Mouse (Mus musculus): ENCODE data around the gene F10. TPM values are rescaled to one million over a fixed set of nuclear protein-coding genes. Genes with fewer than 3 reads are reported as not detected.

F10 gene
- polyA plus RNA-seq, 1 experiment: not detected

DNA sequence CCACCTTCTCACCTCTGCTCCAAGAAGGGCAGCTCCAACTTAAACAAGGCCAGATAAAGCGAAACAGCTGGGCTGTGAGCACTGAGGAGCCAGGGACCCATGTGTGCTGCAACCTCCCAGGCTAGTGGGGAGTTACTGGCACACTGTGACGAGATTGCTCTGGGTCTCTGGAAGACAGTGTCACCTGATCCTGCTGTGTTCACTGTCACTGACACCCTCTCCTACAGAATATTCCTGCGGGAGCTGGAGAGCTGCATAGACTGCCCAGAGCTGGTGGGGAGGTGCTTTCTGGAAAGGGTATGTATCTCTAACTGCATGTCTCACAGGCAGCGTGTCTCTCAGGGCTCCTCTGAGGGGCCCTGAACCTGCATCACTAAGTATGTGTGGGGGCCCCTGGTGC, 29.6 kb upstream of the F10 start:
- Histone ChIP-seq H3K4me1 (ENCODE audit: control insufficient read depth, insufficient read depth, low read length) (0 out of 2 replicates have a peak, but pooled peaks cover 3% of the 10 kb centered on the region), H3K4me3 (ENCODE audit: insufficient read depth, low read depth, low read length) (no peak overlapping the region), H3K27ac (ENCODE audit: insufficient read depth, low read depth, low read length) (no peak overlapping the region)
- 68% methylated on average over 4 of the region's 4 CpGs for WGBS
- no peak for TF ChIP-seq POLR2A (IDR thresholded peaks at IDR 0.05; ENCODE audit: insufficient read depth, low read depth, low read length)
- TF ChIP-seq CTCF (IDR thresholded peaks at IDR 0.05; ENCODE audit: insufficient read depth, low read depth, low read length): no peak

DNA sequence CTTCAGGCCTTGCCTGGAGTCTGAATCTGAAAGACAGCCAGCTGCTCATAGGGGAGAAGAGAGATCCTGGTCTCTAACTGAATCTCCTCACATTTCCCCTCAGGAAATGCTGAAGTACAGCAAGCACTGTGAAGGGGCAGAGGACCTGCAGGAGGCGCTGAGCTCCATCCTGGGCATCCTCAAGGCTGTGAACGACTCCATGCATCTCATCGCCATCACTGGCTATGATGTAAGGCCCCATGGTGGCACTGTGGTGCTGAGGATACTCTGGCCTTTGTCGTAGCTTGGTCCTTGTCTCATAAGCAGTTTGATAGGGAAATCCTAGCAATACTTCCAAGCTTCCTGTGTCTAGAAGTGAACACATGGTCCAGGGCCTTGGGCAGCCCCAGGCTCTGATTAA, 26.8 kb upstream of the F10 start:
- WGBS: 62% methylated on average over 4 of the region's 4 CpGs
- Histone ChIP-seq H3K27ac (ENCODE audit: insufficient read depth, low read depth, low read length) (no peak overlapping the region), H3K4me3 (ENCODE audit: insufficient read depth, low read depth, low read length) (no peak overlapping the region), H3K4me1 (ENCODE audit: control insufficient read depth, insufficient read depth, low read length) (0 out of 2 replicates have a peak, but pooled peaks cover 3% of the 10 kb centered on the region)
- no peak for TF ChIP-seq POLR2A (IDR thresholded peaks at IDR 0.05; ENCODE audit: insufficient read depth, low read depth, low read length)
- TF ChIP-seq CTCF (IDR thresholded peaks at IDR 0.05; ENCODE audit: insufficient read depth, low read depth, low read length): no peak

DNA sequence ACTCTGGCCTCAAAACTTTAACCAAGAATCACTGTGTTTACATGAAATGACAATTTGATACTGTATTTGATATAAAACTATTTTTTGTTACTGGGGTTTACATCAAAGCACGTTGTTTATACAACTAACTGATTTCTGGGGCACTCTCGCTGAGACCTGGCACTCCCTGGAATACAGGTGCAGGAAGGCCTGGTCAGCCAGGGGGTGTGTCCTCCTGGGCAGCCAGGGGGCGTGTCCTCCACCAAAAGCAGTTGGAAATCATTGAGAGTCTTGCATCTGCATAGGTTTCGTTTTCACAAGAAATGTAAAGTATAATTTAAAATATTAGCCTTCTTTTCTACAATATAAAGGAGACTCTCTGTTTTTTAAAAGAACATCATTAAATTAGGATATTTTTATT, 17.5 kb upstream of the F10 start:
- peaks cover 5% of the 10 kb centered on the region for H3K4me1 ChIP-seq (ENCODE audit: control insufficient read depth, insufficient read depth, low read length)
- no peak for TF ChIP-seq CTCF (IDR thresholded peaks at IDR 0.05; ENCODE audit: insufficient read depth, low read depth, low read length)
- no peak for TF ChIP-seq POLR2A (IDR thresholded peaks at IDR 0.05; ENCODE audit: insufficient read depth, low read depth, low read length)
- no peak overlapping the region for H3K27ac ChIP-seq (ENCODE audit: insufficient read depth, low read depth, low read length)
- no peak overlapping the region for H3K4me3 ChIP-seq (ENCODE audit: insufficient read depth, low read depth, low read length)
- 64% methylated on average over 4 of the region's 4 CpGs for WGBS

GRCm38 (mm10) chr8:13021830-13022229, 15.3 kb upstream of the F10 start:
- 42% methylated on average over 8 of the region's 8 CpGs for WGBS
- Histone ChIP-seq H3K4me3 (ENCODE audit: insufficient read depth, low read depth, low read length) (no peak overlapping the region), H3K27ac (ENCODE audit: insufficient read depth, low read depth, low read length) (peak overlapping the region; percentile 15; the same call in 1 of the 2 replicates)

GRCm38 (mm10) chr8:13025487-13026224, 11.5 kb upstream of the F10 start, which contains the start of gene F7:
Gene F7, plus strand, starts transcription at chr8:13026034.
- H3K4me1 ChIP-seq (ENCODE audit: control insufficient read depth, insufficient read depth, low read length): peaks cover 18% of the 10 kb centered on the region
- no peak for TF ChIP-seq POLR2A (IDR thresholded peaks at IDR 0.05; ENCODE audit: insufficient read depth, low read depth, low read length)
- TF ChIP-seq CTCF (IDR thresholded peaks at IDR 0.05; ENCODE audit: insufficient read depth, low read depth, low read length): no peak
- WGBS: 74% methylated on average over 10 of the region's 10 CpGs
- no peak within 1 kb of the TSS for H3K27ac ChIP-seq (ENCODE audit: insufficient read depth, low read depth, low read length)
- no peak within 1 kb of the TSS for H3K4me3 ChIP-seq (ENCODE audit: insufficient read depth, low read depth, low read length)

More at GRCm38 (mm10) chr8:13021830-13022229, 15.3 kb upstream of the F10 start:
- TF ChIP-seq CTCF (IDR thresholded peaks at IDR 0.05; ENCODE audit: insufficient read depth, low read depth, low read length): no peak
- no peak for TF ChIP-seq POLR2A (IDR thresholded peaks at IDR 0.05; ENCODE audit: insufficient read depth, low read depth, low read length)
- H3K4me1 ChIP-seq (ENCODE audit: control insufficient read depth, insufficient read depth, low read length): peaks cover 14% of the 10 kb centered on the region

- H3K4me1 ChIP-seq (ENCODE audit: control insufficient read depth, insufficient read depth, low read length): peaks cover 15% of the 10 kb centered on the region; the same call in 1 of the 2 replicates
- no peak overlapping the region for H3K27ac ChIP-seq (ENCODE audit: insufficient read depth, low read depth, low read length)
- H3K4me3 ChIP-seq (ENCODE audit: insufficient read depth, low read depth, low read length): no peak overlapping the region
- 93% methylated on average over 5 of the region's 5 CpGs for WGBS
- TF ChIP-seq CTCF (IDR thresholded peaks at IDR 0.05; ENCODE audit: insufficient read depth, low read depth, low read length) (no peak), POLR2A (IDR thresholded peaks at IDR 0.05; ENCODE audit: insufficient read depth, low read depth, low read length) (no peak)
These were observed 9.5 kb upstream of the F10 start for GRCm38 (mm10) chr8:13027615-13028014.

DNA sequence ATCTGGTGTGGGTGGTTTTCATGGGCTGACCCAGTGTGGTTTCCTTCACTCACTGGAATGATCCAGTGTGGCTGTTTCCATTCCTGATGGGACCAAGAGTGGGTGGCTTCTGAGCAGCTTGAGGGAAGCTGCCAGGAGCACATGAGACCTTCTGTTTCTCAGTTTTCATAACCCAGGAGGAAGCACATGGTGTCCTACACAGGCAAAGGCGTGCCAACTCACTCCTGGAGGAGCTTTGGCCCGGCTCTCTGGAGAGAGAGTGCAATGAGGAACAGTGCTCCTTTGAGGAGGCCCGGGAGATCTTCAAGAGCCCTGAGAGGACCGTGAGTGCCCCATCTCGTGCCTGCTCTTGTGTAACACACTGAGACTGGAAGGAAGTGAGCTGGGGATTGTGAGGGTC, 8.6 kb upstream of the F10 start:
- TF ChIP-seq CTCF (IDR thresholded peaks at IDR 0.05; ENCODE audit: insufficient read depth, low read depth, low read length): no peak
- TF ChIP-seq POLR2A (IDR thresholded peaks at IDR 0.05; ENCODE audit: insufficient read depth, low read depth, low read length): no peak
- Histone ChIP-seq H3K4me1 (ENCODE audit: control insufficient read depth, insufficient read depth, low read length) (peaks cover 15% of the 10 kb centered on the region; the same call in 1 of the 2 replicates), H3K27ac (ENCODE audit: insufficient read depth, low read depth, low read length) (no peak overlapping the region), H3K4me3 (ENCODE audit: insufficient read depth, low read depth, low read length) (no peak overlapping the region)
- whole genome bisulfite sequencing: 54% methylated on average over 5 of the region's 5 CpGs

GRCm38 (mm10) chr8:13036346-13036812, 729 bp upstream of the F10 start:
- WGBS: 23% methylated on average over 10 of the region's 10 CpGs
- H3K4me3 ChIP-seq (ENCODE audit: insufficient read depth, low read depth, low read length): no peak overlapping the region
- TF ChIP-seq CTCF (IDR thresholded peaks at IDR 0.05; ENCODE audit: insufficient read depth, low read depth, low read length) (no peak), POLR2A (IDR thresholded peaks at IDR 0.05; ENCODE audit: insufficient read depth, low read depth, low read length) (no peak)
- H3K27ac ChIP-seq (ENCODE audit: insufficient read depth, low read depth, low read length): peak overlapping the region; percentile 81
- peaks cover 33% of the 10 kb centered on the region for H3K4me1 ChIP-seq (ENCODE audit: control insufficient read depth, insufficient read depth, low read length)

- H3K4me1 ChIP-seq (ENCODE audit: control insufficient read depth, insufficient read depth, low read length): peaks cover 33% of the 10 kb centered on the region
- TF ChIP-seq POLR2A (IDR thresholded peaks at IDR 0.05; ENCODE audit: insufficient read depth, low read depth, low read length) (no peak), CTCF (IDR thresholded peaks at IDR 0.05; ENCODE audit: insufficient read depth, low read depth, low read length) (no peak)
- no peak overlapping the region for H3K4me3 ChIP-seq (ENCODE audit: insufficient read depth, low read depth, low read length)
- 49% methylated on average over 5 of the region's 5 CpGs for WGBS
- no peak overlapping the region for H3K27ac ChIP-seq (ENCODE audit: insufficient read depth, low read depth, low read length)
These were observed 461 bp downstream of the F10 start for GRCm38 (mm10) chr8:13037569-13037968.

Data from olfactory bulb, adult 2 months (tissue).